Mouse (Mus musculus) layer of hippocampus, adult 18-20 months (tissue): ENCODE results near the gene Rfx3. TPM values are rescaled to one million over a fixed set of nuclear protein-coding genes. Genes with fewer than 3 reads are reported as not detected.

Source experiments
- DNase-seq, 2 experiments: peaks; one replicate each; pipeline ENCODE4 v3.0.0; 2022; ENCODE audit warnings: low spot score in 2 of 2
- total RNA-seq, 2 experiments: library from RNA; stranded (reverse); gene quantifications; 2 replicates each; pipeline ENCODE4 v1.2.3; 2021

Rfx3 gene
- total RNA-seq, 2 experiments from 2014 or later, result 108 to 117 TPM

DNA sequence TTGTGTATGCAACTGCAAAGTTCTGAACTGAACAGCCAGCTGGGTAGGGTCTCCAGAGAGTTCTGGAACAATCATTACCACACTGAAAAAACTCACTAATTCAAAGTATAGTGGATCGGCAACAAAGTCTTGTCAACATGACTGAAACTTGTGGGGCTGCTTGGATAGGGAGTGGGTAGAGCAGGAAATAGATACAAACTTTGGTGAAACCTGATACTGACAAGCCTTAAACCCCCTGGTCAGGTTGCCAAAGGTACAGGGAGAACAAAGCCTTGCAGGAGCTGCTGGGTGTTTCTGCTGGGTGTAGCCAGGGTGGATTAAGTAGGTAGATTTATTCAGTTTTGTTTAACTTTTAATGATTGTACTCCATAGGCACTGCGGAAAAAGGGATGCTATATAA is 274.4 kb downstream of the Rfx3 start:
- DNase-seq, result no peak

GRCm38 (mm10) chr19:27718931-27719330 is 292.0 kb downstream of the Rfx3 start:
- DNase-seq, result no peak

- no peak for DNase-seq
Observed at GRCm38 (mm10) chr19:27716274-27716673, 294.7 kb downstream of the Rfx3 start.
